Mouse (Mus musculus): ENCODE measurements around the gene Mlh3. TPM values are rescaled to one million over a fixed set of nuclear protein-coding genes. Genes with fewer than 3 reads are reported as not detected.

The Mlh3 gene
- total and polyA plus RNA-seq, 3 experiments: 8.5 to 8.6 TPM; not detected in 1

DNA sequence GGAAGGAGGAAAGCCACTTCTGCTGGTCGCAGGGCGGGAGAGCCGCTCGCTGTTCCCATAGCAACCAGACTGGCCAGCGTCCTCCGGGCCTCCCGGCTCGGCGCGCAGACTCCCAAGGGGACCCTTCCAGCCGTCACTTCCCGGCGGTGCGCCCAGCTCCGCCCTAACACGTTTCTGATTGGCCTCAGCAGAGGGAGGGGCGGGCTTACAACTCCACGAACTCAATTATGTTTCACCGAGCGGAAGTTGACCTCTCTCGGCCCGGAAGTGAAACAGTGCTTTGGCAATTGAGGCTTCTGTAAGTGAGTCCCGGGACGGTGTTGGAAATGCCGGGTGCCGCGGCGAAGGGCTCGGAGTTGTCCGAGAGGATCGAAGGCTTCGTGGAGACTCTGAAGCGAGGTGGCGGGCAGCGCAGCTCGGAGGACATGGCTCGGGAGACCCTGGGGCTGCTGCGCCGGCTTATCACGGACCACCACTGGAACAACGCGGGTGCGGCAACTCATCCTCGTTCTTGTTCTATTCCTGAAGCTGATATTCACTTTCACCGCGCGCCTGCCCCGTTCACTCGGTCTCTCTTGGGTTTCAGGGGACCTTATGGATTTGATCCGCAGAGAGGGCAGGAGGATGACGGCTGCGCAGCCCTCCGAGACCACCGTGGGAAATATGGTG is 51.0 kb downstream of the Mlh3 start, which contains the start of gene Eif2b2:
Eif2b2 (plus strand) TSS at position 246 of the 669 bp plus-strand sequence.
- Histone ChIP-seq H3K27me3 (ENCODE audit: control insufficient read depth in 1 of 2, insufficient read depth in 2 of 2, low read length in 2 of 2) (no peaks in the 10 kb centered on the region), H3K4me3 (ENCODE audit: control insufficient read depth in 1 of 2, insufficient read depth in 1 of 2, low read depth in 2 of 2, low read length in 2 of 2) (peak within 1 kb of the TSS; percentile 71 to 87), H3K4me1 (ENCODE audit: control insufficient read depth in 1 of 2, insufficient read depth in 2 of 2, low read length in 2 of 2) (peaks cover 0 to 17% of the 10 kb centered on the region in 2 experiments; a peak in 3 of 4 replicates), H3K36me3 (ENCODE audit: control insufficient read depth in 1 of 2, insufficient read depth in 2 of 2, low read length in 2 of 2) (peaks cover 0 to 11% of the 10 kb centered on the region in 2 experiments; a peak in 1 of 4 replicates), H3K79me2 (ENCODE audit: control insufficient read depth, insufficient read depth, low read length, poor library complexity) (peaks cover 13% of the 10 kb centered on the region), H3K9ac (ENCODE audit: control insufficient read depth, low read depth, low read length, poor library complexity, severe bottlenecking) (peak within 1 kb of the TSS; percentile 85), H3K9me3 (replicated peaks; ENCODE audit: insufficient read depth, low read length) (no peaks in the 10 kb centered on the region), H3K27ac (ENCODE audit: control insufficient read depth, low read depth, low read length) (peak within 1 kb of the TSS; percentile 50)
- DNase-seq (ENCODE audit: low read depth, low spot score): peak; percentile 98
- no peak for TF ChIP-seq MAZ (IDR thresholded peaks at IDR 0.05; ENCODE audit: low read depth, low read length)
- no peak for TF ChIP-seq EP300 (IDR thresholded peaks at IDR 0.05; ENCODE audit: low read depth in 1 of 2, low read length in 2 of 2)
- TF ChIP-seq TAL1 (IDR thresholded peaks at IDR 0.05; ENCODE audit: low read length): no peak
- TF ChIP-seq UBTF (IDR thresholded peaks at IDR 0.05; ENCODE audit: borderline replicate concordance, insufficient read depth, low read depth, low read length): no peak
- peak; percentile 76 for TF ChIP-seq NRF1 (IDR thresholded peaks at IDR 0.05; ENCODE audit: insufficient read depth, low read depth, low read length, poor library complexity, severe bottlenecking)
- TF ChIP-seq POLR2AphosphoS5 (IDR thresholded peaks at IDR 0.05; ENCODE audit: borderline replicate concordance, low read depth, low read length): no peak
- TF ChIP-seq ZC3H11A (IDR thresholded peaks at IDR 0.05; ENCODE audit: low read depth, low read length): no peak
- no peak for TF ChIP-seq ZNF384 (IDR thresholded peaks at IDR 0.05; ENCODE audit: low read depth, low read length)
- peak; percentile 77 for TF ChIP-seq NELFE (IDR thresholded peaks at IDR 0.05; ENCODE audit: low read depth, low read length)
- TF ChIP-seq MAX (IDR thresholded peaks at IDR 0.05; ENCODE audit: low read length): no peak
- TF ChIP-seq CHD1 (IDR thresholded peaks at IDR 0.05; ENCODE audit: low read depth, low read length): no peak
- TF ChIP-seq CTCF (IDR thresholded peaks at IDR 0.05 in 2 of 3, conservative IDR thresholded peaks at IDR 0.05 in 1 of 3; ENCODE audit: control insufficient read depth in 1 of 3, insufficient read depth in 1 of 3, low read depth in 2 of 3, low read length in 3 of 3, poor library complexity in 1 of 3, severe bottlenecking in 1 of 3): no peak
- TF ChIP-seq MYC (IDR thresholded peaks at IDR 0.05; ENCODE audit: low read depth, low read length): no peak
- TF ChIP-seq E2F4 (IDR thresholded peaks at IDR 0.05; ENCODE audit: borderline replicate concordance, low read depth, low read length): no peak; the same call in 1 of the 2 replicates
- TF ChIP-seq ELF1 (IDR thresholded peaks at IDR 0.05; ENCODE audit: low read depth, low read length): peak; percentile 83
- TF ChIP-seq USF2 (IDR thresholded peaks at IDR 0.05; ENCODE audit: borderline replicate concordance in 1 of 2, insufficient read depth in 1 of 2, low read depth in 1 of 2, low read length in 2 of 2): no peak
- peak; percentile 50; the same call in 1 of the 2 replicates for TF ChIP-seq POLR2AphosphoS2 (IDR thresholded peaks at IDR 0.05; ENCODE audit: low read length)
- TF ChIP-seq TCF12 (IDR thresholded peaks at IDR 0.05; ENCODE audit: low read depth, low read length): no peak
- TF ChIP-seq SIN3A (IDR thresholded peaks at IDR 0.05; ENCODE audit: low read length): peak; percentile 88
- TF ChIP-seq RCOR1 (IDR thresholded peaks at IDR 0.05; ENCODE audit: low read depth, low read length): no peak
- no peak for TF ChIP-seq BHLHE40 (IDR thresholded peaks at IDR 0.05; ENCODE audit: borderline replicate concordance, low read depth, low read length)
- TF ChIP-seq KAT2A (conservative IDR thresholded peaks at IDR 0.05; ENCODE audit: low read depth, low read length): no peak; the same call in 1 of the 2 replicates
- TF ChIP-seq RAD21 (IDR thresholded peaks at IDR 0.05; ENCODE audit: low read depth, low read length): no peak
- no peak for TF ChIP-seq ZKSCAN1 (IDR thresholded peaks at IDR 0.05; ENCODE audit: low read depth, low read length)
- no peak for TF ChIP-seq USF1 (IDR thresholded peaks at IDR 0.05; ENCODE audit: low read depth, low read length)
- TF ChIP-seq ETS1 (IDR thresholded peaks at IDR 0.05; ENCODE audit: low read depth, low read length): no peak
- peak; percentile 75 for TF ChIP-seq MXI1 (IDR thresholded peaks at IDR 0.05; ENCODE audit: low read depth, low read length)
- no peak for TF ChIP-seq SMC3 (IDR thresholded peaks at IDR 0.05; ENCODE audit: low read depth, low read length)
- no peak for TF ChIP-seq MEF2A (IDR thresholded peaks at IDR 0.05; ENCODE audit: extremely low read depth, insufficient replicate concordance, low read depth, low read length, poor library complexity, severe bottlenecking)
- TF ChIP-seq MAFK (IDR thresholded peaks at IDR 0.05; ENCODE audit: borderline replicate concordance, low read depth, low read length): no peak
- no peak for TF ChIP-seq CHD2 (IDR thresholded peaks at IDR 0.05; ENCODE audit: low read length)
- TF ChIP-seq GABPA (IDR thresholded peaks at IDR 0.05; ENCODE audit: low read depth, low read length): no peak
- TF ChIP-seq TBP (IDR thresholded peaks at IDR 0.05; ENCODE audit: low read depth, low read length): peak; percentile 76
- TF ChIP-seq POLR2A (IDR thresholded peaks at IDR 0.05; ENCODE audit: control insufficient read depth in 1 of 2, insufficient read depth in 1 of 2, low read depth in 1 of 2, low read length in 2 of 2, poor library complexity in 1 of 2): peak; percentile 81 to 87
- peak; percentile 93 for TF ChIP-seq HCFC1 (IDR thresholded peaks at IDR 0.05; ENCODE audit: low read depth, low read length)
- no peak for TF ChIP-seq JUND (IDR thresholded peaks at IDR 0.05; ENCODE audit: low read depth, low read length)
